In the genomic region with DNA sequence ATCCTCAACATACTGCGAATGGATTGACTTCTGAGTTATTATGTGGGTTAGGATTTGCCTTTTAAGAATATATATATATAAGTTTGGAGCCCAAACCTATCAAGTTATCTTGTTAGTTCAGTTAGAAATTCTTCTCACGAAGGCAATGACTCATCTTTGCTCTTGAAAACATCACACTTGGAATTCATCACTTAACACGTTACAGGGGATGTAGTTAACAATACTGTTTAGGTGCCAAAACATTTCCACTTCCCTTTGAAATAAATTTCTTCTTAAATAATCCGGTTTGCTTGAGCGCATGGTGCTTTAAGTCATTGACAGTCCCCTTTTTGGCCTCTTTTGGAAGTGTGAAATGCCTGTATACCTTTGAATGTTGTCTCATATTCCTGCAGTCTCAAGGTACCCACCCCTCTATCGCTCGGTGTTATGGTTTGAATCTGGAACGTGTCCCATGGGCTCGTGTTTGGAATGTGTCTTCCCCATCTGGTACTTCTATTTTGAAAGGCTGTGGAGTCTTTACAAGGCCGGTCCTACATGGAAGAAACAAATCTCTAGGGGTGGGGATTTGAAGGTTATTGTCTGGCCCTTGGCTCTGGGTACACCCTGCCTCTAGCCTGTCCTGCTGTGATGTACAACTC, we compare ENCODE assay signal across 16 mouse cellular contexts.
"Had no signal": no experiment of that assay in that cellular context is flagged by ENCODE, and none has a peak within 500 bp of the region (broad histone marks: within the 10 kb centered on the region; RNA-seq: fewer than 3 reads in every experiment).

No protein-coding gene starts in this region.

- H3K27me3 ChIP-seq: kidney, embryonic 15.5 days; liver, embryonic 13.5 days; stomach, embryonic 15.5 days had no signal

- H3K4me1 ChIP-seq: liver, embryonic 13.5 days; stomach, embryonic 15.5 days had no signal

- H3K9ac ChIP-seq: kidney, embryonic 15.5 days; liver, embryonic 13.5 days; stomach, embryonic 15.5 days had no signal

- H3K9me3 ChIP-seq: kidney, embryonic 15.5 days; liver, embryonic 13.5 days; stomach, embryonic 15.5 days had no signal

- H3K4me3 ChIP-seq: kidney, embryonic 15.5 days; liver, embryonic 13.5 days; stomach, embryonic 15.5 days had no signal

- H3K36me3 ChIP-seq: kidney, embryonic 15.5 days; liver, embryonic 13.5 days; stomach, embryonic 15.5 days had no signal

- H3K4me2 ChIP-seq: kidney, embryonic 15.5 days; liver, embryonic 13.5 days; midbrain, embryonic 11.5 days; stomach, embryonic 15.5 days had no signal

- DNase-seq: kidney, adult 11 months; kidney, adult 8-10 months; kidney, postnatal 10 days; kidney, postnatal 36 days; layer of hippocampus, postnatal 36 days; liver, embryonic 13.5 days; lung, adult 2 months; lung, postnatal 14 days; lung, postnatal 4 days; midbrain, embryonic 14.5 days; spleen, adult 18-20 months; thymus, adult 18-20 months; thymus, postnatal 36 days had no signal

- H3K27ac ChIP-seq: kidney, embryonic 15.5 days; liver, embryonic 13.5 days; stomach, embryonic 15.5 days had no signal
